Comparison of ENCODE assay signal across 7 mouse cellular contexts in the genomic region with DNA sequence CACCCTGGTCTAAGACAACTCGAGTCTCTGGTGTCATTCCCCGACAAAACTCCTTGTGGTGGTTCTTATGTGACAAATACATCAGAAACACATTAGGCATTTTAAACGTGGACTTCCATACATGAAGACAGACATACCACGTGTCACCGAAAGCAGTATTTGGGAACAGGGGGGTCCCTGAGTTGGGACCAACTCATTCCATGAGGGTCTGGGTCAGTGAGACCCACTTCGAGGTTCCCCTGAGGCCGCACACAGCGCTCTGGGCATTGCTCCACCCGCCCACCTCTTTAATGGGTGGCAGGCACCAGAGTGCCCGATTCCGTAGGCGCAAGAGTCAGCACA. TPM values are rescaled to one million over a fixed set of nuclear protein-coding genes. Genes with fewer than 3 reads are reported as not detected.
DNase-seq lines count a peak whose midpoint lies in the region; ATAC-seq and TF ChIP-seq lines count a peak whose summit lies in the region.

No protein-coding gene starts in this region.

- no peak for DNase-seq in lung, postnatal 0 days (ENCODE audit: low spot score)
- no peak for DNase-seq in lung, postnatal 4 days
- no peak for DNase-seq in forebrain, embryonic 11.5 days (ENCODE audit: low spot score)
- no peak for DNase-seq in limb, embryonic 10.5 days (ENCODE audit: low spot score)
- no peak for DNase-seq in layer of hippocampus, postnatal 25 days (ENCODE audit: extremely low spot score in 1 of 2, low spot score in 1 of 2)
- DNase-seq in right cerebral cortex, postnatal 10 days (ENCODE audit: low spot score in 2 of 2), result no peak

- no peaks in the 10 kb centered on the region for H3K9me3 ChIP-seq in lung, postnatal 0 days (ENCODE audit: low read length)
- no peaks in the 10 kb centered on the region for H3K9me3 ChIP-seq in forebrain, embryonic 11.5 days (ENCODE audit: control insufficient read depth, low read length)
- no peaks in the 10 kb centered on the region for H3K9me3 ChIP-seq in limb, embryonic 10.5 days (replicated peaks)

- TF ChIP-seq EP300 in lung, postnatal 0 days (IDR thresholded peaks at IDR 0.05), result no peak

- H3K9ac ChIP-seq in lung, postnatal 0 days (replicated peaks; ENCODE audit: low read depth), result peak overlapping the region; percentile 59
- H3K9ac ChIP-seq in forebrain, embryonic 11.5 days (ENCODE audit: low read length), result peak overlapping the region; percentile 72

- H3K4me1 ChIP-seq in lung, postnatal 0 days (ENCODE audit: insufficient read depth, low read depth, low read length), result no peaks in the 10 kb centered on the region
- peaks cover 24% of the 10 kb centered on the region for H3K4me1 ChIP-seq in forebrain, embryonic 11.5 days (replicated peaks; ENCODE audit: control insufficient read depth, insufficient read depth, low read length)
- H3K4me1 ChIP-seq in limb, embryonic 10.5 days, result peaks cover 66% of the 10 kb centered on the region
- peaks cover 6% of the 10 kb centered on the region; the same call in 1 of the 2 replicates for H3K4me1 ChIP-seq in small intestine, adult 2 months (ENCODE audit: control insufficient read depth, insufficient read depth, insufficient read length, low read length)

- H3K4me3 ChIP-seq in lung, postnatal 0 days (ENCODE audit: low read depth, low read length), result peak overlapping the region; percentile 63
- peak overlapping the region; percentile 52 for H3K4me3 ChIP-seq in forebrain, embryonic 11.5 days (ENCODE audit: low read depth, low read length)
- H3K4me3 ChIP-seq in limb, embryonic 10.5 days, result peak overlapping the region; percentile 98
- H3K4me3 ChIP-seq in small intestine, adult 2 months (ENCODE audit: low read depth, low read length), result peak overlapping the region; percentile 50

- H3K36me3 ChIP-seq in lung, postnatal 0 days (ENCODE audit: insufficient read depth, low read length), result no peaks in the 10 kb centered on the region
- no peaks in the 10 kb centered on the region for H3K36me3 ChIP-seq in forebrain, embryonic 11.5 days (ENCODE audit: control insufficient read depth, insufficient read depth, low read length)
- H3K36me3 ChIP-seq in limb, embryonic 10.5 days, result no peaks in the 10 kb centered on the region
- no peaks in the 10 kb centered on the region for H3K36me3 ChIP-seq in small intestine, adult 2 months (ENCODE audit: control insufficient read depth, insufficient read depth, low read length)

- H3K27me3 ChIP-seq in lung, postnatal 0 days (replicated peaks; ENCODE audit: insufficient read depth, low read length), result no peaks in the 10 kb centered on the region
- peaks cover 46% of the 10 kb centered on the region for H3K27me3 ChIP-seq in forebrain, embryonic 11.5 days (ENCODE audit: control insufficient read depth, insufficient read depth, low read length)
- peaks cover 80% of the 10 kb centered on the region for H3K27me3 ChIP-seq in limb, embryonic 10.5 days (ENCODE audit: low read depth, poor library complexity, severe bottlenecking)
- H3K27me3 ChIP-seq in small intestine, adult 2 months (ENCODE audit: control insufficient read depth, insufficient read depth, low read length), result peaks cover 30% of the 10 kb centered on the region

- H3K27ac ChIP-seq in lung, postnatal 0 days (ENCODE audit: low read length), result peak overlapping the region; percentile 61
- H3K27ac ChIP-seq in forebrain, embryonic 11.5 days (ENCODE audit: low read depth, low read length), result peak overlapping the region; percentile 87
- peak overlapping the region; percentile 93 for H3K27ac ChIP-seq in limb, embryonic 10.5 days
- H3K27ac ChIP-seq in small intestine, adult 2 months (ENCODE audit: insufficient read depth, low read depth, low read length), result peak overlapping the region; percentile 15; the same call in 1 of the 2 replicates

- 5% methylated on average over 12 of the region's 12 CpGs for WGBS in lung, postnatal 0 days
- WGBS in forebrain, embryonic 11.5 days, result under 1% methylated on average over 12 of the region's 12 CpGs
- WGBS in limb, embryonic 10.5 days, result 1% methylated on average over 12 of the region's 12 CpGs
- 6% methylated on average over 12 of the region's 12 CpGs for WGBS in small intestine, adult 2 months

- TF ChIP-seq POLR2A in small intestine, adult 2 months (IDR thresholded peaks at IDR 0.05; ENCODE audit: low read depth, low read length), result no peak

- ATAC-seq in lung, postnatal 0 days, result no peak
- no peak for ATAC-seq in forebrain, embryonic 11.5 days (replicated peaks; ENCODE audit: low FRiP score)

- peak overlapping the region; percentile 99 for H3K4me2 ChIP-seq in lung, postnatal 0 days (replicated peaks; ENCODE audit: low read depth, low read length)
- H3K4me2 ChIP-seq in forebrain, embryonic 11.5 days (ENCODE audit: low read depth, low read length, severe bottlenecking), result peak overlapping the region; percentile 96

- TF ChIP-seq CTCF in lung, postnatal 0 days (IDR thresholded peaks at IDR 0.05), result no peak
- no peak for TF ChIP-seq CTCF in small intestine, adult 2 months (IDR thresholded peaks at IDR 0.05; ENCODE audit: extremely low read depth, insufficient read length, insufficient replicate concordance, low read depth, low read length)

RNA-seq across cellular contexts. Expression of gene Ptch1, which starts 1.3 kb away (rescaled TPM):
- polyA plus RNA-seq in lung, postnatal 0 days (2015; fragmentation: Nextera tagmentation; extraction: Ambion mirVana), result 15.2 and 21.3 TPM in 2 replicates
- 25.1 and 26.0 TPM in 2 replicates for polyA plus RNA-seq in forebrain, embryonic 11.5 days (2014; fragmentation: Nextera tagmentation; extraction: Ambion mirVana)
- 18.2 and 19.0 TPM in 2 replicates for polyA plus RNA-seq in limb, embryonic 10.5 days (2016; fragmentation: Nextera tagmentation; extraction: Ambion mirVana)
- polyA plus RNA-seq in small intestine, adult 2 months (2012; rRNA removed), result 9.1 and 20.5 TPM in 2 replicates
- total RNA-seq in layer of hippocampus, postnatal 25 days (2021), result 10 to 100 TPM; 39.9 to 47.9 TPM

Comparison
In these comparisons a context has a peak if more than half of its experiments do, and no peak if none do; other contexts are left out.
1. H3K27ac ChIP-seq: peak in every context shown above with its lines; median percentile 93 in limb, embryonic 10.5 days; 87 in forebrain, embryonic 11.5 days; 61 in lung, postnatal 0 days; 15 in small intestine, adult 2 months.